Mouse (Mus musculus) megakaryocyte progenitor cell, adult 5-6 weeks (primary cell): ENCODE results near the gene Hmcn2. TPM values are rescaled to one million over a fixed set of nuclear protein-coding genes. Genes with fewer than 3 reads are reported as not detected.

Experiments
- ATAC-seq: replicated peaks from 2 replicates; pipeline ENCODE4 v1.8.0; 2016; ENCODE audit warnings: mild to moderate bottlenecking, moderate TSS enrichment, inconsistent platforms; ENCODE audit not compliant: poor library complexity
- total RNA-seq, 2 experiments: library from RNA; stranded (forward) in 1 of 2; stranded (reverse) in 1 of 2; fragments of 157-497, 149-512 nt in 1 of 2; fragments of 200-1000 nt in 1 of 2; gene quantifications; 2 replicates each; pipeline versions ENCODE4 v1.2.3 to v1.2.4; 2015 to 2017

The Hmcn2 gene
- total RNA-seq, 2 experiments from 2014 or later: 0.21 TPM; not detected in 1

DNA sequence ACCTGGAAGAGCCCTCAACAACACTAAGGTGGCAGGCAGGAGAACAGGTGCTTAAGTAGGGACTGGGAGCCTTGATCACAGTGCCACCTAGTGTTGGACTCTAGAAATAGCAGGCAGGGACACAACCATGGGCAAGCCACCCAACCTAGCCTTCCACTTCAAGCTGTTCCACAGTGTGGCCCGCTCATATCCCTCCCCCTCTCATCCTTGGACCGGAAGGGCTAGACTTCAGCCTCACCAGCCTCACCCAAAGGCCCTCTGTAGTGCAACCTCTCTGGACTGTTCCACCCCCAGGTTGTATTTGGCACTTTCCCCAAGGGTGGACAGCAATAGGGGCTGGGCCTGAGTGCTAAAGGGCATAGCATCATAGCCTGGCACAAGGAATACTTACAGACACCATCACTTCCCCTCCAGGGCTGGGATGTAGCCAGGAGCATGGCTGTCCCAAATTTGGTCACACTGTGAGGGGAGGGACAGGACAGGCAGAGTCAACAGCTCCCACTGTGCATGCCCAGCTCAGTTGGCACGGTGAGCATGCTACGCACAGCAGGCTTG lies 67.2 kb downstream of the Hmcn2 start:
- peak; percentile 66 for ATAC-seq

DNA sequence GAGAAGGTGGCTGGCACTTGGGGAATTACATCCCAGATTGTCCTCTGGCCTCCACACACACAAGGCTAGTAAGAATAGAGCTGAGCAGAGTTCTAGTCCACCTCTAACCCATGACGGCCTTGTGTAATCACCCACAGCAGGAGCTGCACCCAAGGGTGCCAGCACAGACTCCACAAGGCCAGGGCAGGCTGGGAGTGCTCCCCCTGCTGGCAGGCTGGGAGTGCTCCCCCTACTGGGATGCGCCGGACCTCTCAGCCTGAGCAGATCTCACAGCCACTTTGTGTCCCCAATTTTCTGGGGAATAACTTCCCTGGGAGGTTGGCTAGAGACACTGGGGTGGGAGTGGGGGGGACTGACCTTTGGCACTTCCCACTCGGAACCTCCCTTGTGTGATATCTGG lies 68.7 kb downstream of the Hmcn2 start:
- peak; percentile 76 for ATAC-seq

DNA sequence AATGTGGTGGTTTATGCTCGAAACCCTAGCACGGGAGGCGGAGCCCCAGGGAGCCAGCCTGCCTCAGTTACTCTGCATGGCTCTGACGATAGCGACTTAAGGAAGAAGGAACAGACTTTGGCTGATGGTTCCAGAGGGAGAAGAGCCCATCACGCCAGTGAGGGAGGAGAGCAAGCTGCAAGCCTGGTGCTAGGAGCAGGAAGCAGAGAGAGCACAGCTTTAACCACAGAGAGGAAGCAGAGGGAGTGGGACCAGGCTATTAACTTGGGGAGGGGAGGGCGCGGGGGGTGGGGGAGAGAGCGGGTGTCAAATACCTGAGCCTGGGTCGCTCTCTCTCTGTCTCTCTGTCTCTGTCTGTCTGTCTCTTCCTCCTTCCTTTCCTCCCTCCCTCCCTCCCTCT lies 102.8 kb downstream of the Hmcn2 start:
- no peak for ATAC-seq

GRCm38 (mm10) chr2:31418021-31418420 lies 103.8 kb downstream of the Hmcn2 start:
- no peak for ATAC-seq

- ATAC-seq: no peak
Measured at GRCm38 (mm10) chr2:31418571-31418970, 104.4 kb downstream of the Hmcn2 start.

DNA sequence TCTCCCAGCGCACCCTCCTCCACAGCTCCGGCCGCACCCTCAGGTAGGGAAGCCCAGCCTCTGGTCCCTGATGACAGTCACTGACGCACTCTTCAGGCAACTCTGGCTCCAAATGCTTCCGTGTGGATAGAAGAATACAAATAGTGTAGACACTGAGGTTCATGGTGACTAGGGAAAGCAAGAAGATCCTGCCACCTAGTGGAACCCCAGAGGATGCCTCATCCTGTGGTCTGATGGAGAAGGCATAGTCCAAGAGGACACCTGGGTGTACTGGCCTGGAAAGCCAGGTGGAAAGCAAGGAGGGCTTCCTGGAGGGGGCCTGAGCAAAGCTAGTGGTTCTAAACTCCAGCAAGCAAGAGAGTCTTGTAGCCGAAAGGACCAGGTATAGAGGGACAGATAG lies 106.7 kb downstream of the Hmcn2 start:
- no peak; the same call in 1 of the 2 replicates for ATAC-seq

- ATAC-seq: no peak
Measured at GRCm38 (mm10) chr2:31422576-31422975, 108.4 kb downstream of the Hmcn2 start.

DNA sequence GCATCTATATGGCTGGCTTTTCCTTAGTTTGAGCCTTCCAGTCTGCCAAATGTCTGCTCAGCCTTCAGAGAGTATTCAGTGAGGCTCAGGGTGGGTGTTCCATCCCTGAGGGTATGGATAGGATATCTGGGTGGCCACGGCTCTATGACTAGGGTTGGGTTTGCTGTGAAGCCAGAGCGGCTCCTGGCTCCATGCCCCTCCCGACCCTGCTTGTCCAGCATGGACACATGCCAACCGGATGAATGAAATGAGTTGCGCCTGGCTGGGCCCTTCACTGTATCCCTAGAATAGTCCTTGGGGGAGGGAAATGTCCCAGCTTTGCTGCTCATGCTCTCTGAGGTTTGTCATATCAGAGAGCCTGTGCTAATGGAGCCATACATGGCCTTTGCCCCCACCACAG lies 117.3 kb downstream of the Hmcn2 start:
- no peak for ATAC-seq

- no peak for ATAC-seq
Measured at GRCm38 (mm10) chr2:31434746-31435145, 120.5 kb downstream of the Hmcn2 start.

- peak; percentile 76 for ATAC-seq
Measured at GRCm38 (mm10) chr2:31435567-31435966, 121.4 kb downstream of the Hmcn2 start.

GRCm38 (mm10) chr2:31437480-31438245 lies 123.4 kb downstream of the Hmcn2 start:
- ATAC-seq: no peak

DNA sequence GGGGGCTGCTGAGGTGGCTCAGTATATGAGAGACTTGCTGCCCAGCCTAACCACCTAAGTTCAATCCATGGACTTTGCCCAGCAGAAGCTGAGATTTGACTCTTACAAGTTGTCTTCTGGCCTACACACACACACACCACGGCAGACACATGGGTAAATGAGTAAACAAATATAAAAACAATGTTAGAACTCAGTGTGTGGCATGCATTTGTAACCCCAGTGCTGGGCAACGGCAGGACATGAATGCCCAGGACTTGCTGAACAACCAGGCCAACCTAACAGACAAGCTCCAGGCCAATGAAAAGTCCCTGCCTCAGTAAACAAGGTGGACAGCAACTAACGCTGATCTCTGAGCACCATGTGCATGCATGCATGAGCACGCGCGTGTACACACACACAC lies 125.4 kb downstream of the Hmcn2 start:
- ATAC-seq: no peak

DNA sequence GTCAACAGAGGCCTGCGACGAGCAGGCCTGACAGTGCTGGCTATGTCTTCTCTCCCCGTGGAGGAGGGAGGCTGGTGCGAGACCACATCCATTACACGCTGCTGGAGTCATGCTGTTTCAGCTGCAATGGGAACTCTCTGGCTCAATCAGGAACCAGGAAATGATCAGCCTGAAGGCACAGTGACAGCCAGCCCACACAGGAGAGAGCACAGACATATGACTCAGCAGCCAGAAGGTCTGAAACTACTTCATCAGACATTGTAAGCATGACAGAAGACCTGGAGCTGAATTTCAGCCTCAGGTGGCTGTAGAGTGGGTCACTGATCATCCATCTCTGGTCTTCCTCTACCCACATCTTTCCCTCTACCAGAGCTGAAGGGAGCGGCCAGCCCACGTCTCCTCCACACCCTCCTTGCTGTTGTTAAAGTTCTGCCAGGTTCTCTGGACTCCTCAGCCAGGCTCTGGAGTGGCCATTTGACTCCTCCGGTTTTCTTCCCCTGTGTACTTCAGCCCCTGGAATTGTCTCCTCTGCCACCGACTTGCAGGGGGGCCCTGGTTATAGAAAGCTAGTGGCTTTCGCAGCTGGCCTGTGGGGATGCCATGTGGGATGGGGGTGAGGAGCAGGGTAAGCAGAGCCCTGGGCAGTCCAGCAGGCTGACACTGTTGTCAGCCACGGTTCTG lies 128.4 kb downstream of the Hmcn2 start:
- ATAC-seq: peak; percentile 71

- ATAC-seq: no peak
Measured at GRCm38 (mm10) chr2:31446036-31446435, 131.8 kb downstream of the Hmcn2 start.

- no peak for ATAC-seq
Measured at GRCm38 (mm10) chr2:31446456-31446855, 132.2 kb downstream of the Hmcn2 start.

DNA sequence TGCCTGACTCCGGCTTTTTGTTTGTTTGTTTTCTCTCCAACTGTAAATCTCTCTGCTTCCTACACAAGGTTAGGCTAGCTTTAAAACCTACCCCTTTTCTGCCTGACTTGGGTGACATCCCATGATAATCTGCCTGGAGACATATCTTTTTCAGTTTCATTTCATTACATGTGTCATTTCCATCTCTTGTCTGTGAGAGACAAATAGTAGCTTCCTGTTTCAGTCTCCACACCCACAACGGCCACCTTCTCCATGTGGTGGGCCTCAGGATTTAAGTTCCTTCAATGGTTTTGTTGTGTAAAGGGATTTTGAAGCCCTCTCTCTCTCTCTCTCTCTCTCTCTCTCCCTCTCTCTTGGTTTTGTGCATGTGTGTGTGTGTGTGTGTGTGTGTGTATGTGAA lies 133.3 kb downstream of the Hmcn2 start:
- peak; percentile 67 for ATAC-seq

- no peak for ATAC-seq
Measured at GRCm38 (mm10) chr2:31448756-31449440, 134.7 kb downstream of the Hmcn2 start.

- no peak; the same call in 1 of the 2 replicates for ATAC-seq
Measured at GRCm38 (mm10) chr2:31449441-31449815, 135.2 kb downstream of the Hmcn2 start.

DNA sequence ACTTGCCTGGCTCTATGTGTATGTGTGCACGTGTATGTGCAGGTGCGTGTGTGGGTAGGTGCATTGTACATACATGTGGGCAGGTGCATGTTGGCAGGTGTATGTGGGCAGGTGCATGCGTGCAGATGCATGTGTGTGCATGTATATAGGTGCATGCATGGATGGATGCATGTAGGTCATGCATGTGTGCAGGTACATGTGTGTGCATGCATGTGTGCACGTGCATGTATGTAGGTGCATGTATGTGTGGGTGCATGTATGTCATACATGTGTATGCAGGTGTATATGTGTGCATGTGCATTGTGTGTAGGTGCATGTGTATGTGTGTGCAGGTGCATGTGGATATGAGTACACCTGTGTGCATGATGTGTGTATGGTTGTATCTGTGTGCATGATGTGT lies 135.7 kb downstream of the Hmcn2 start:
- ATAC-seq: no peak

DNA sequence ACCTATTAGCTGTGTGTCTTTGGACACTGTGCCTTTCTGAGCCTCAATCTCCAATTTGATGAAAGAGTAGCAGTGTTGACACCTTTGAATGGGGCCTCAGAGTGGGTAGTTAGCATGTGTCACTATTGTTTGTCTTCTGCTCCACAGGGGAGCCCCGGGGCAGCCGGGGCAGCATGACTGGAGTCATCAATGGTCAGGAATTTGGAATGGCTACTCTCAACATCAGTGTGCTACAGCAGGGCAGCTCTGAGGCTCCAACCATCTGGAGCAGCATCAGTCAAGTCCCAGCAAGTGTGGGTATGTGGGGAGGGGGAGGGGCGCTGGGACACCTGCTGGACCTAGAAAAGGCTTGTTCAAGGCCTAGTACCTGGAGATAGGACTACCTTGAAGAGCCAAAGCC lies 136.4 kb downstream of the Hmcn2 start:
- no peak for ATAC-seq

GRCm38 (mm10) chr2:31451530-31451929 lies 137.3 kb downstream of the Hmcn2 start:
- peak; percentile 53 for ATAC-seq

DNA sequence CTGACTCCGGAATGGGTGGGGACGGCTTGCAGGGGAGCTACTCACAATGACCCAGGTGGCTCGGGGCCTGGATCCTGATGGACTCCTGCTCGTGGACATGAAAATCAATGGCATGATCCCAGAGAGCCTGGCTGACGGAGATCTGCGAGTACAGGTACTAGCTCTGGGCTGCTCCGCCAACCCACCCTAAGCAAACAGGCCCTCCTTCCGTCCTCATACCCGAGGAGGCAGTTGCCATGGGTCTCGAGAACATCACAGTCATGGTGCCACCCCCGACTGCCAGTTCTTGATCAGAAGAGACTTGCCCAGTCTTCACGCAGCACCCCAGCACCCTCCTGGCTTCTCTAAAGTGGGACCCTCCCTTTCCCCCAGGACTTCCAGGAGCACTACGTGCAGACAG lies 138.8 kb downstream of the Hmcn2 start:
- no peak for ATAC-seq
